Mouse (Mus musculus) WW6 (cell line): ENCODE data around the gene Antxr1.

Source experiments
- DNase-seq: peaks from one replicate; pipeline ENCODE4 v3.0.0-alpha.2; 2013; ENCODE audit warnings: low read depth, low spot score

Gene Antxr1

DNA sequence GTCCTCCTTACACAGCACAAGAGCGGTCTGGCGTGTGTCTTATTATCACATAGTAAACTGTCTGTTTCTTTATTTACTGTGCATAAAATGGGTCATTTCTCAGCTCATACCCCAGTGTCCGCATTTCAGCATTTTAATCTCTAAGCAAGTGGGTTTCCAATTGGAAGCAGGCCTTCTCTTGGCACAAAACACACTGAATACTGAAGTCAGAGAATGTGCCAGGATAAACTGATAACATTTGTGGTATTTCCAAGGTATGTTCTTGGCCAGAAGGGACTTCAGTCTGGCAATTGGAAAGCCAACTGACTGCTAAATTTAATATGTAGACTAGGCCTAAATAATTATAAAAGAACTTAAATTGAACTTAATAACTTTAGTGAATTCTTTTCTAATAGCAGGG, 84.9 kb downstream of the Antxr1 start:
- no peak for DNase-seq

DNA sequence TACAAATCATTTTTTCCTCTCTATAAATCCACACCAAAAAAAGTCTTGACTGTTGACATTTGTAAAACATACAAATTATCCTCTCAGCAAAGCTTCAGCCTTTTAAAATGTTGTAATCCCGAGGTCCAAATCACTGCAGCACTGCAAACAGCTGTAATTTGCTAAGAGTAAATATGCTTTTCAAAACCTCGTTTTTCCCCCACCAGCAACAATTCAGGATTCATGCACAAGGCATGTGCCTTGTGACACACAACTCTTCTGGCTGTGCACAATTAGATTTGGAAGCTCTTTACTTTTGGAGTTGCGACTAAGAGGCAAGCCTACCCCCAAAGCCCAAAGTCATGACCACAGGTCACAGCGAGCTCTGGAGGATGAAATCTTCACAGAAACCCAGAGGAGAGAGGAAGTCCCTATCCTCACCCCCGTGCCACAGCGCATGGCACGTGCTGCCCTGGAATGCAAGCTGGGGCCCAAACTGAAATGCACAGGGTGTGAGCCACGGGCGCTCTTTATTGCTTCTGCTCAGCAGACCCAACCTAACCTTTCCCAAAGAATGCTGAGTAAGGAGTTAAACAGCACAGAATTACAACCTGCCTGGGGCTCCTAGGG, 87.3 kb downstream of the Antxr1 start:
- DNase-seq: no peak

DNA sequence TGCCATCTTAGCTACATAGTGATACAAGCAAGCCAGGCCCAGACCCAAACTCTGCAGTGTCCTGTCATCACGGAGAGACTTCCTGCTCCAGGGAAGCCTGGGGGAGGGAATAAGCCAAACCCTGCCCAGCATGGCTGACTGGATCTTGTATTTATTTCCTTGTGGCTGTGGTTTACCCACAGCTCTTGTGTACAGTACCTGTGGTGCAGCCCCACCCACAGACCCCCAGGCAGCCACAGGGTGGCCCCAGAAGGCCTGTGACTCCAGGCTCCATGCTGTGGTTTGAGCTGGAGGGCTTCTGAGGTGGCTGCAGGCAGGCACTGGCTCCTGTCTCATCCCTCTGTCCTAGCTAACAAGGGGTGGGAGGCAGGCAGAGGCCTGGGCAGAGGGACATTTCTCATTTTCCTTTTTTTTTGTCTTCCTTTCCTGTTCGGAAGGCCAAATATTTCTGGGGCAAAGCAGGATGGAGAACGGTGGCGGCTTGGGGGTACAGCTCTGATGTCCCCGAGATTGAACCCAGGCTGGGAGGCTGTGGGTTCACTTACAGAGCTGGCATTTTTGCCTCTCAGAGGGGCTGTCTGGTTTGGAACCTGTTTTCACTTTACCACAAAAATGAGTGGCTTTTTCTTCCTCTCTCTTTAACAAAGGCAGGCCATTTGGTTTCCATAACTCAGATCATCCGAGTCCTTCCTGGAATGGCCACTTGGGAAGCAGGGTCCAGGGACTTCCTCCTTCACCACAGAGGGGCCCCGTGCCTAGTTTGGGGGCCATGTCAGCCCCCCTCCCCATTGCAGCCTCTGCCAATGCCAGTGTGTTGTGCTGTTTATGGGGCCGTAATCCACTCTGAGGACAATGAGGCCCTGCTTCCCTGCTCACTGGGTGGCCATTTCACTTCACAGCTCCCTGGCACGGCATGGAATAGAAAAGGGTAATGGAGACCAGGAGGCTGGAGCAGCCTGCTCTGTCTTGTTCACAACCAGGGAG, 91.2 kb downstream of the Antxr1 start:
- no peak for DNase-seq

GRCm38 (mm10) chr6:87237260-87237659, 98.4 kb downstream of the Antxr1 start:
- DNase-seq: no peak

DNA sequence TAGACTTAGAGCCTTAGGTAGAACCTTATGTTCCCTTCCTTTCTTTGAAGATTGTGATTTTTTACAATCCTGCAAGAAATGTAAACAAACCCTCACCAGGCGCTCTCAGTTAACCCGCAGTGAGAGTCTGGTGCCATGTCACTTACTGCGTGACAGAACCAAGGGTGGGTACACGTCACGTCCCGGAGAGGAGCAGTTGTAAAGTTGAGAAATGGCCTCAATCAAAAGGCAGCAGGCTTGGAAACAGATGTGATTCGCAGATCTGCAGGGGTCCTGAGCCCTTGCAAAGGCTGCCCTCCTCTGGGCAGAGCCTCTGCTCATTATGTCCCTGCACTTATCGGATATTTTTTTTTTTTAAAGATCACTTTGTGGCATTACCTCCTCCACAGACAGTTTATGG, 99.6 kb downstream of the Antxr1 start:
- DNase-seq: no peak

DNA sequence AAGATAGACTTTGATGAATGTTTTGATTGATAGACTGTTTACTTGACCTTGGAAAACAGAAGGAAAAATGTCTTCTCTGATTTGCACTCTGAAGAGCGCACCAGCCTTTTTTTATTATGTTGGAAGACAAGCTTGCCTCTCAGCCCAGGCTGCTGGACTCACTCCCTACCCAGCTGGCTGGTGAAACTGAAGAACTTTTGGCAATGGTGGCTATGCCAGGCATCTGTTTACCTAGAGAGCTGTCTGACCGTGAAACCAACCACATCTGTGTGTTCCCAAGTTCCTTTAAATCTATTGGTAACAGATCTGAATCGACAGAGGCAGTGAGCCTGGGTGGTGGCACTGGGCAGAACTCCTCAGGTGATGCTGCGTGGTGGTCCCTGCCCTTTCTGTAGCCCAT, 102.5 kb downstream of the Antxr1 start:
- no peak for DNase-seq

- DNase-seq: no peak
Measured at GRCm38 (mm10) chr6:87230041-87230440, 105.6 kb downstream of the Antxr1 start.

DNA sequence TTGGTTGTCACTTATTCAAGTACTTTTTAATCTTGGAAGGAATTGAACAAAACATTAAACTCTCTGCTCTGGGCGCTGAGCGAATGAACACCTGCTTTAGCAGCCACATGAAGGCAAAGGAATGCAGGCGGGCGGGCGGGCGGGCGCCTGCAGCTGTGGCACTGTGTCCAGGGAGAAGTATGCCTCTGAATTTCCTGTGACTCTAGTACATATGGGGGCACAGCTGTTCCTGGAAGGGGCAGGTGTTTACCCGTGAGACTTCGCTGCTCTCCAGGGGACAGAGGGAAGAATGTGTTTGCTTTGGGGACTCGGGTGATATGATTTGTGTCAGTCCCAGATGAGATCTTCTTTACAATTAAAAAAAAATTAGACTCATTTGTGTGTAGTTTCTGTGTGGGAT, 107.7 kb downstream of the Antxr1 start:
- DNase-seq: no peak

DNA sequence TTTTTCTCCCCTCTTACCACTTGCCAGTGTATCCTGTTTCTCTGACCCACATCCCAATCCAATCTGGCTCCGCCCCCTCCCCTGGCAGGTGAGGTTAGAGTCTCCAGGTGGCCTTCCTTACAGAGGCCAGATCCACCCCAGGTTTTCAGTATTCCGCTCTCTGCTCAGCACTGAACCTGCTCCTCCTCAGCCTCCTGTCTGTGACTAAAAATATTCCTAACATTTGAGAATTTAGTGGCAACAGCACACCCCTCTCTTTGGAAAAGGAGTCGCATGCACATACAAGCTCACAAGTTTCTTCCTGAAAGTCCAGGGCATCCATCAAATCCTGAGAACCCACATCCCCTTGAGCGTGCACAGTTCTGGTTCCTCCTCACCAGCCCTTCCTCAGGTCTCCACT, 109.3 kb downstream of the Antxr1 start:
- DNase-seq: no peak

- DNase-seq: no peak
Measured at GRCm38 (mm10) chr6:87225286-87225685, 110.3 kb downstream of the Antxr1 start.

- DNase-seq: no peak
Measured at GRCm38 (mm10) chr6:87222854-87223631, 112.6 kb downstream of the Antxr1 start.

- DNase-seq: no peak
Measured at GRCm38 (mm10) chr6:87219061-87219992, 116.3 kb downstream of the Antxr1 start.

DNA sequence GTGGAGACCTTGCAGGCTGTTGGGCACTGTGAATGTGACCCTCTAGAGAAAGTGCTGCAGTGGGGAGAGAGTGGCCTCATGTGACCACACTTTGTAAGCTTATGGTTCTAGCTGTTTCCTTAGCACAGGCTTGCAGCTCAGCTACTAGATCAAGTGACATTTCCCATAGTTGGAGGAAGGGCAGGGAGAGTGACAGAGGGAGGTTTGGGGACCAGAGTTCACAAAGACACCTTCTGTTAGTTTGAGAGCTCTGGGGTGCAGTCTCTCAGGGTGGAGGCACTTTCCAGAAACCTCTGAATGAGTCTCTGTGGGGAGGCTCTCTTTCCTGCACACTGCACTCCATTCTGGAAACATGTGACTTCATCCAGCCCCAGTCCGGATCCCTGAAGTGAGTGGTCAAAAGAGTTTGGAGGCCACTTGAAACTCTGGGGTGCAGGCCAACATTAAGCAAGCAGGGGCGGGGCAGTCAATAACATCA, 119.5 kb downstream of the Antxr1 start:
- no peak for DNase-seq

DNA sequence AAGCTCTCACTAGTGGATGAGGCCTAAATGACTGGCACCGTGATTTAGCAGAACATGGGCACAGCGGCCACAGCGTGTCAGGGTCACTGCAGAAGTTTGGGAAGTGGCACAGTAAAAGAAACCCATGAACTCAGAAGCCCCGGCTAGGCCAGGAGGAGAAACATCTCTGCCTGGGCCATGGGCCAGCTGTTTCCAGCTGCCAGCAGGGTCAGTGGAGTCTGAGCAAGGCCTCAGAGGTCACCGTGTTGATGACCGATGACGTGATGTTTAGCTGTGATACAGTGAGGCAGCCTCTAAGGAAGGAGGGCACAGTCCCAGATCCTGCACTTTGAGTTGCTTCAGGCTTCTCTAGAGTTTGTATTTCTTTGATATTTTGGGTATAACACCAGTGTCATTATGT, 122.4 kb downstream of the Antxr1 start:
- DNase-seq: no peak

DNA sequence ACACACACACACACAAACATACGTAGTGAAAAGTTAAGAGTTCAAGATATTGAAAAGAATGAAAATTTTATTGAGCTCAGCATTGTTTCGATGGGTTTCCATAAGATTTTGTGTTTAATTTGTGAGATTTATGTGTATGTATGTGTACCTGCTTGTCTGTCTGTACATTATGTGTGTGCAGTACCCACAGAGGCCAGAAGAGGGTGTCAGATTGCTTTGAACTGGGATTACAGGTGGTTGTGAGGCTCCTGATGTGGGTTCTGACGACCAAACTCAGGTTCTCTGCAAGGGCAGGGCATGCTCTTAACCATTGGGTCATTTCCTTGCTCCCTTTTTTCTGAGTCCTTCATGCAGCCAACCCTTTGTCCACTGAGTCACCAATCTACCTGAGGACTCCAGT, 124.1 kb downstream of the Antxr1 start:
- DNase-seq: no peak

- DNase-seq: no peak
Measured at GRCm38 (mm10) chr6:87207373-87207982, 128.1 kb downstream of the Antxr1 start.

DNA sequence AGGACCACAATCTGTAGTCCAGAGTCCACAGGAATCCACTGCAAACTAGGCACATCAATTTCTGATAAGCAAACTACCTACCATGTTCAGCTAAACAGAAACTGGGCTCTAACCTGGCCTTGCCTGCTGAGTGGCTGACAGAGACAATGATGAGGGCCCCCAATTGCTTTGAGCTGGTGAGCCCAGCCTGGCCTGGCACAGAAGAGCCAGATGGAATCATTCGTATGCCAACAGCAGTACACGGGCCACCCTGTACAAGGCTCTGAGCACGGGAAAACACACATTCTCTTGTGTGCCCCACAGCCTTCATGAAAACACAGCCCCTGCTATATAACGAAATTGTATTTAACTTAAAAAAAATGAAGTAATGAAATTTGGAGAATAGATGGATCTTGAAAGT, 128.8 kb downstream of the Antxr1 start:
- DNase-seq: no peak

DNA sequence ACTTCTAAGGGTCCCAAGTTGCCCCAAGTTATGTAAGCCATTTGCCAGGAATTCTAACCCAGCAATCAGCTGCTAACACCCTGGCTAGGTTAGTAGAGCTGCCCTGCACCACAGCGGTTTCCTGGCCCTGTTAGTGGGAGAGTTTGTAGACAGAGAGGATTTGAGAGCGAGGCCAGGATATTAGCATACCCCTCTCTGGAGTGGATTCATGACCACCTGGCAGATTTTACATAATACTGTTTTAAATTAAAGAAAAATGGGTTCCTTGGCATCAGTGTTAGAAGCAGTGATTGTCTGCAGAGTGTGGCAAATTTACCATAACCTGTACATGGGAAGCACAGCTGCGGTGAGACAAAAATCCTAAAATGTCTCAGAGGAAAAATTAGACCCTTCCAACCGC, 132.2 kb downstream of the Antxr1 start:
- DNase-seq: no peak

DNA sequence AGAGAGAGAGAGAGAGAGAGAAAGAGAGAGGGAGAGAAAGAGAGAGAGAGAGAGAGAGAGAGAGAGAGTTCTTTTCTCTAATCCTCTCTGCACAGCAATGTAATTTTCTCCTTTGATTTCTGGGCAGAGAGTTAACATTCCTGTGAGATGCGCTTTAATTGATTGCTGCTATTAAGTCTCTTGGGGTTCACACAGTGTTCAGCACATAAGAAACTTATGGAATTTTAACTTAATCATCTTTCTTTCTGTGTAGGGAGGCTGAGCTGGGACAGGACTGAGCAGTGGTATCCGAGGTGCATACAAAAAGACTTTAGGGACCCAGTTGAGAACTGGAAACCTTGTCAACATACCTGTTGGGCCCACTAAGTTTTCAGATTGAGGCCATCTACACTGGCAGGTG, 132.6 kb downstream of the Antxr1 start:
- DNase-seq: no peak

DNA sequence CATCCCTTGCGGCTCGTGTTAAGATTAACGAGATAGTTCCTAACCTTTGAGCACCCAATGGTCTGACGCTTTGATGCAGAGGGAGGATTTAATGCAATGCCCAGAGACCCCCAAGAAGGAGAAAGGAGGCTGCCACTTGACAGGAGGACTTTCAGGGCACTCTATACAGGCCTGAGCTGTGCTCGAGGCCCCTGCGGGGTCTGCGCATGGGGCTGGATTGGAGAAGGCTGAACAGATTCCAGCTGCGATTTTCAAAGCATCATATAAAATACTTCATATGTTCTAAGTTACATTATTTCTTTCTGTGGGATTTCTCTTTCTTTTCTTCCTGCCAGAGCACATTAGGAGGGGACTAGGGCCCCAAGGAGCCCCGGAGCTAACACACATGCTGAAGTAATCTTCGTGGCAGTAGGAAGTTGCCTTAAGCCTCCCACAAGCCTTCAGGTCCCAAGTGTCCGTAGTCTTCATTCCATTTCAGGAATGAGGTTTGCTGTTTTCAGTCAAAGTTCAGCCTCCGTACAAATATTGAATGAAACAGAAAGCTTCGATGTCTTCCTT, 133.5 kb downstream of the Antxr1 start:
- no peak for DNase-seq
